Mouse (Mus musculus): ENCODE data around the gene Tpsg1.

- TF ChIP-seq CTCF (IDR thresholded peaks at IDR 0.05; ENCODE audit: control insufficient read depth, insufficient read depth, low read length) = no peak
- no peak for TF ChIP-seq POLR2A (IDR thresholded peaks at IDR 0.05; ENCODE audit: borderline replicate concordance, control insufficient read depth, low read depth, low read length)
Observed at GRCm38 (mm10) chr17:25408302-25408999, 39.4 kb downstream of the Tpsg1 start.
